Mouse (Mus musculus) heart, embryonic 11.5 days (tissue): Measurements from ENCODE around the gene Aox3. TPM values are rescaled to one million over a fixed set of nuclear protein-coding genes. Genes with fewer than 3 reads are reported as not detected.

Source experiments
- ATAC-seq: fragments of 200-750 bp; cut with Nextera tagmentation; replicated peaks from 2 replicates; pipeline ENCODE4 v1.8.0; 2017; ENCODE audit warnings: moderate library complexity; ENCODE audit not compliant: insufficient number of reproducible peaks, low FRiP score, low TSS enrichment
- H3K27ac ChIP-seq: fragments of 300-500 bp; sonication (generic); 2 replicates; pipeline ENCODE4 v1.5.1; 2014; ENCODE audit warnings: mild to moderate bottlenecking, low read depth, low read length
- H3K27me3 ChIP-seq: fragments of 300-500 bp; sonication (generic); 2 replicates; pipeline ENCODE4 v1.6.1; 2014; ENCODE audit warnings: mild to moderate bottlenecking, low read length, mixed read lengths; ENCODE audit not compliant: control insufficient read depth, insufficient read depth
- H3K36me3 ChIP-seq: fragments of 300-500 bp; sonication (generic); 2 replicates; pipeline ENCODE4 v1.6.1; 2014; ENCODE audit warnings: mild to moderate bottlenecking, low read length, moderate library complexity, mixed read lengths; ENCODE audit not compliant: control insufficient read depth, insufficient read depth
- H3K4me1 ChIP-seq: fragments of 300-500 bp; sonication (generic); 2 replicates; pipeline ENCODE4 v1.6.1; 2014; ENCODE audit warnings: low read length; ENCODE audit not compliant: control insufficient read depth, insufficient read depth
- H3K4me2 ChIP-seq: fragments of 300-500 bp; sonication (generic); 2 replicates; pipeline ENCODE4 v1.6.1; 2014; ENCODE audit warnings: mild to moderate bottlenecking, moderate library complexity
- H3K4me3 ChIP-seq: fragments of 300-500 bp; sonication (generic); 2 replicates; pipeline ENCODE4 v1.5.1; 2014; ENCODE audit warnings: low read depth, low read length
- H3K9ac ChIP-seq: fragments of 300-500 bp; sonication (generic); 2 replicates; pipeline ENCODE4 v1.6.1; 2014; ENCODE audit warnings: mild to moderate bottlenecking, low read depth, low read length, moderate library complexity
- H3K9me3 ChIP-seq: fragments of 300-500 bp; sonication (generic); replicated peaks from 2 replicates; pipeline ENCODE4 v1.6.1; 2016; ENCODE audit warnings: low read length; ENCODE audit not compliant: control insufficient read depth
- WGBS: fragments of 180-500 bp; shearing (Covaris S2); extraction: QIAGEN DNeasy Blood & Tissue Kit; methylation state at CpG from one replicate; pipeline ENCODE4 v1.1.7; 2014; ENCODE audit not compliant: insufficient replicate concordance; 5-methylcytosine and 5-hydroxymethylcytosine counted together
- polyA plus RNA-seq: library from polyadenylated mRNA; unstranded; fragments of >200 nt; fragmentation: Nextera tagmentation; extraction: Ambion mirVana; gene quantifications from 2 replicates; pipeline ENCODE4 v1.2.1, GENCODE M21; 2014

The Aox3 gene
- polyA plus RNA-seq, 1 experiment from 2014 or later, result not detected

GRCm38 (mm10) chr1:58113441-58113840 lies 511 bp downstream of the Aox3 start:
- no peak for ATAC-seq
- no peaks in the 10 kb centered on the region for H3K9me3 ChIP-seq
- no peak overlapping the region for H3K9ac ChIP-seq

DNA sequence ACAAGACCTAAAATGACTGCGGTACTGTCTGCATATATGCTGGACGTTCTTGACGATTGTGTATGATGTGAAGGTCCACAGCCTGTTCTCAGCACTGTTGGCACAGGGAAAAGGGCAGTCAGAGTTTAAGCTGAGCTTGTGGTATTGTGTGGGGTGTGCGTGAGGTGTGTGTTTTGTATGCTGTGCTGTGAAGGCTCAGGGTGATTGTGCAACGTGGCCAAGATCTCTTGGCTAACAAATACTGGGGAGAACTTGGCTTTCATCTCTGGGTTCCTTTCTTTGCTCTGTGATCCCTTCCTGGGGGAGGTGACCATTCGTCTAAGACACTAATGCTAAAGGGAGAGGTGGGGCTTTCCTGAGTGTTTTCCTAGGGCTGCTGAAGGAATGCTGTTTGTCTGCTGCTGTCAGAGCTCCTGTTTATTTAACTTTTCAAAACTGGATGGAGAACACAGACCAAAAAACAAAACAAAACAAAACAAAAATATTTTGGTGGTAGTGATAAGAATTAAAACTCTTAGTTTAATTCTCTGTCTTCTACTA lies 1.2 kb downstream of the Aox3 start:
- Histone ChIP-seq H3K27ac (no peak overlapping the region), H3K36me3 (no peaks in the 10 kb centered on the region), H3K9ac (no peak overlapping the region), H3K4me1 (0 out of 2 replicates have a peak, but pooled peaks cover 3% of the 10 kb centered on the region), H3K4me3 (no peak overlapping the region), H3K27me3 (no peaks in the 10 kb centered on the region), H3K9me3 (no peaks in the 10 kb centered on the region), H3K4me2 (no peak overlapping the region)
- WGBS, result 65% methylated on average over 6 of the region's 6 CpGs
- ATAC-seq, result no peak

More at GRCm38 (mm10) chr1:58113441-58113840, 511 bp downstream of the Aox3 start:
- H3K4me3 ChIP-seq, result no peak overlapping the region
- no peak overlapping the region for H3K4me2 ChIP-seq
- no peaks in the 10 kb centered on the region for H3K27me3 ChIP-seq
- H3K36me3 ChIP-seq, result no peaks in the 10 kb centered on the region
- H3K27ac ChIP-seq, result no peak overlapping the region
- 0 out of 2 replicates have a peak, but pooled peaks cover 3% of the 10 kb centered on the region for H3K4me1 ChIP-seq

DNA sequence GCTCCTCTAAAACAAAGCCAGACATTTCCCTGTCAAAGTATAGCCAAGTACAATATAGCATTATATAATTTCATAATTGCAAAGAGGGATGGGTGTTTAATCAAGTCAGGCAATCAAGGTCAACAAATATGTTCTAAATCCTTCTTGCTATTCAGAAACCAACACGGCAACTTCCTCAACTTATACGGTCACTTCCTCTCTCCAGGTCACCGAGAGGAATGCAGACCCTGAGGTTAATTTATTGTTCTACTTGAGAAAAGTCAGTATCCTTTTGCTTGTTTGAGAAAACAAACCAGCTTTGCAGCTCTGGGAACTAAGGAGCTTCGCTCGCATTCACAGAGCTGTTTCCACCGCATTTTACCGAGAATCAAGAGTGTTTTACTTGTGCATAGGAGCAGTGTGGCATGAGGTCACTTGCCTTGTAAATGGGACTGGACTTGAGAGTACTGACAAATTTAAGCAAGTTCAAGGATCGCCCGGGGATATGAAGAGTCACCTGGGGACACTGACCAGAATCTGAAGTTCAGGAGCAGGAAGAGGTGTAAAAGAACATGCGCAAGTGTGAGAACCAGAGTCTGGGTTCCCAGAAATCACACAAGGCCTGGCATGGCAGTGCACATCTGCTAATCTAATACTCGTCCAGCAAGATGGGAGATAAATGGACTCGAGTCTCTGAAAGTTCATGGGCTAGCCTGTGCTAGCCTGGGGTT lies 1.9 kb downstream of the Aox3 start:
- H3K27me3 ChIP-seq, result no peaks in the 10 kb centered on the region
- H3K36me3 ChIP-seq, result no peaks in the 10 kb centered on the region
- H3K9ac ChIP-seq, result no peak overlapping the region
- 0 out of 2 replicates have a peak, but pooled peaks cover 3% of the 10 kb centered on the region for H3K4me1 ChIP-seq
- H3K4me2 ChIP-seq, result no peak overlapping the region
- 71% methylated on average over 12 of the region's 12 CpGs for WGBS
- ATAC-seq, result no peak
- H3K4me3 ChIP-seq, result no peak overlapping the region
- H3K9me3 ChIP-seq, result no peaks in the 10 kb centered on the region
- no peak overlapping the region for H3K27ac ChIP-seq

GRCm38 (mm10) chr1:58118231-58118630 lies 5.3 kb downstream of the Aox3 start:
- Histone ChIP-seq H3K4me1 (no peaks in the 10 kb centered on the region), H3K9me3 (no peaks in the 10 kb centered on the region), H3K4me3 (no peak overlapping the region), H3K36me3 (no peaks in the 10 kb centered on the region), H3K27me3 (no peaks in the 10 kb centered on the region), H3K4me2 (no peak overlapping the region), H3K9ac (no peak overlapping the region), H3K27ac (no peak overlapping the region)
- WGBS, result 86% methylated on average over 3 of the region's 3 CpGs
- ATAC-seq, result no peak

- 81% methylated on average over 8 of the region's 8 CpGs for WGBS
- no peak overlapping the region for H3K4me3 ChIP-seq
- no peaks in the 10 kb centered on the region for H3K9me3 ChIP-seq
- no peak for ATAC-seq
- no peaks in the 10 kb centered on the region for H3K4me1 ChIP-seq
- H3K9ac ChIP-seq, result no peak overlapping the region
- no peaks in the 10 kb centered on the region for H3K36me3 ChIP-seq
- H3K4me2 ChIP-seq, result no peak overlapping the region
- no peaks in the 10 kb centered on the region for H3K27me3 ChIP-seq
- no peak overlapping the region for H3K27ac ChIP-seq
Observed at GRCm38 (mm10) chr1:58124901-58125300, 12.0 kb downstream of the Aox3 start.

GRCm38 (mm10) chr1:58137891-58138290 lies 25.0 kb downstream of the Aox3 start:
- no peaks in the 10 kb centered on the region for H3K36me3 ChIP-seq
- H3K27ac ChIP-seq, result no peak overlapping the region
- no peak for ATAC-seq
- no peaks in the 10 kb centered on the region for H3K4me1 ChIP-seq
- H3K4me3 ChIP-seq, result no peak overlapping the region
- no peaks in the 10 kb centered on the region for H3K27me3 ChIP-seq
- H3K9ac ChIP-seq, result no peak overlapping the region
- no peak overlapping the region for H3K4me2 ChIP-seq
- no peaks in the 10 kb centered on the region for H3K9me3 ChIP-seq

- Histone ChIP-seq H3K4me1 (no peaks in the 10 kb centered on the region), H3K36me3 (no peaks in the 10 kb centered on the region), H3K27ac (no peak overlapping the region), H3K9ac (no peak overlapping the region), H3K9me3 (no peaks in the 10 kb centered on the region), H3K4me3 (no peak overlapping the region), H3K27me3 (no peaks in the 10 kb centered on the region), H3K4me2 (no peak overlapping the region)
- ATAC-seq, result no peak
- WGBS, result 85% methylated on average over 9 of the region's 9 CpGs
Observed at GRCm38 (mm10) chr1:58138986-58139385, 26.1 kb downstream of the Aox3 start.

DNA sequence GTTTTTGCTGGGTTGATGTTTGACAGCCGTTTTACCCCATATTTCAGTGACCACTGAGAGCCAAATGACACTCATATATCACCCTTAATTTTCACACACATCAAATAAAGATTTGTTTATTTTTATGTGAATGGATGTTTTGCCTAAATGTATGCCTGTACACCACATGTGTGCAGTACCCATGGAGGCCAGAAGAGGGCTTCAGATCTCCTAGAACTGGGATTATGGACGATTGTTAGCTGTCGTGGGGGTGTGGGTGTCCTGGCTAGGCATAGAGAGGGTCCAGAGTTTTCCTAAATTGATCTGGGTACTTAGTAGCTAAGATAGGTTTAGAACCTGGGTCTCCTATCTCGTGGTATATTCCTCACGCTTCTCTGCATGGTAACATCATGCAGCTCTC lies 27.7 kb downstream of the Aox3 start:
- H3K36me3 ChIP-seq, result no peaks in the 10 kb centered on the region
- H3K4me2 ChIP-seq, result no peak overlapping the region
- no peak overlapping the region for H3K27ac ChIP-seq
- WGBS, result 80% methylated on average over 5 of the region's 5 CpGs
- no peak for ATAC-seq
- no peak overlapping the region for H3K4me3 ChIP-seq
- H3K4me1 ChIP-seq, result no peaks in the 10 kb centered on the region
- no peaks in the 10 kb centered on the region for H3K27me3 ChIP-seq
- no peaks in the 10 kb centered on the region for H3K9me3 ChIP-seq
- H3K9ac ChIP-seq, result no peak overlapping the region
